Mouse (Mus musculus): ENCODE measurements around the gene Sowahb.

Gene Sowahb

DNA sequence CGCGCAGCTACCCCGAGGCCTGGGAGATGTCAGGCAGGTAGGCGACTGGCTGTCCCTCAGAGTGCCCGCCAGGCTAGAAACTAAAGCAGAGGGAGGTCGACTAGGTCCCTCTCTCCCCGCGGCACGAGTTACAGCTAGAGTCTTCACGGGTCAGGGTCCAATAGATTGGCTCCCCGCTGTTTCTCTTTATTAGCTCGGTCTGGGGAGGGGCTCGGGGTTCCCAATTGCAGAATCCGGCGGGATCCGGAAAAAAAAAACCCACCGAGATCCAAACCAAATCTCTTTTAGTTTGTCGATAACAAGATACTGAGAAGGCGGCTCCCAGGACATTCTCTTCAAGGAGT lies 521 bp upstream of the Sowahb start:
- in situ Hi-C loops (cut with MboI; ENCODE audit: low pct_unique_long_range_greater_than_20kb in 1 of 2, low sequenced_read_pairs in 2 of 2, unreplicated experiment in 1 of 2): no loop called here

DNA sequence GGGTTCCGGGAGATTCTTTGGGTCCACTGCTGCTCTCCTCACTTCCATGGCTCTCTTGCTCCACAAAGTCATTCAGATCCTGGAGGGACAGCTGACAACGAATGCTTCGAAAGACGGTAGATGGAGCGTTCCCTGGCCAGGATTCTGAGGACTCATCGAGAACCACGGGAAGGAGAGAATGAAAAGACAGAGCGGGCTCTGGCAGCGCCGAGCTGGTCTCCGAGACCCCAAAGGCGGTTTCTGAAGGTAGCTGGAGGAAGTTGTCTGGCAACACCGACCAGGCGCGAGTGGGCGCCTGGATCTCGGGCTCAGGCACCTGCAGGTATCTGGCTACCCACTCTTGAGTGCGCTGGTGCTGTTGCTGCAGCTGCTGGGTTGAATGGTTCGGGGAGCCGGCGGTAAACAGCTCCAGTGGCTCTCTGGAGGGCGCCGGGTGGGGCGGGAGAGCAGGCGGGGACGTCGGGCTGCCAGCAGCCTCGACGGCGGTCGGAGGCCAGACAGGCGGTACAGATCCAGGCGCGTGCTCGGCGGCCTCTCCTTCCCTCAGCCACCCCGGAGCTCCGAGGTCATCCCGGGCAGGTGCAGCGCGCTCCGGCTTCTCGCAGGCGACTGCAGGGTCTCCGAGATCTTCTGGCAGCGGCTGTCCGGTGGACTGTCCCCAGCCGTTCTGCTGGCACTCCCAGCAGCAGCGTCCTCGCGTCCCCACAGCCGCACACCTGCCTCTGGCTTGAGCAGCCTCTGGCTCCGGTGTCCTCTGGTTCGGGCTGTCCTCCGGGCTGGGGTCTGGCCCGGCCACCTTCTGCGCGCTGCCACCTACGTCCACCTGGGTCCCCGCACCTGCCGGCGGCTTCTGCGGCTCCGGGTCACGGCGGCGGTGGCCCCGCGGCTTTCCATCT lies 886 bp downstream of the Sowahb start:
- in situ Hi-C loops (cut with MboI; ENCODE audit: low pct_unique_long_range_greater_than_20kb in 1 of 2, low sequenced_read_pairs in 2 of 2, unreplicated experiment in 1 of 2): no loop called here

DNA sequence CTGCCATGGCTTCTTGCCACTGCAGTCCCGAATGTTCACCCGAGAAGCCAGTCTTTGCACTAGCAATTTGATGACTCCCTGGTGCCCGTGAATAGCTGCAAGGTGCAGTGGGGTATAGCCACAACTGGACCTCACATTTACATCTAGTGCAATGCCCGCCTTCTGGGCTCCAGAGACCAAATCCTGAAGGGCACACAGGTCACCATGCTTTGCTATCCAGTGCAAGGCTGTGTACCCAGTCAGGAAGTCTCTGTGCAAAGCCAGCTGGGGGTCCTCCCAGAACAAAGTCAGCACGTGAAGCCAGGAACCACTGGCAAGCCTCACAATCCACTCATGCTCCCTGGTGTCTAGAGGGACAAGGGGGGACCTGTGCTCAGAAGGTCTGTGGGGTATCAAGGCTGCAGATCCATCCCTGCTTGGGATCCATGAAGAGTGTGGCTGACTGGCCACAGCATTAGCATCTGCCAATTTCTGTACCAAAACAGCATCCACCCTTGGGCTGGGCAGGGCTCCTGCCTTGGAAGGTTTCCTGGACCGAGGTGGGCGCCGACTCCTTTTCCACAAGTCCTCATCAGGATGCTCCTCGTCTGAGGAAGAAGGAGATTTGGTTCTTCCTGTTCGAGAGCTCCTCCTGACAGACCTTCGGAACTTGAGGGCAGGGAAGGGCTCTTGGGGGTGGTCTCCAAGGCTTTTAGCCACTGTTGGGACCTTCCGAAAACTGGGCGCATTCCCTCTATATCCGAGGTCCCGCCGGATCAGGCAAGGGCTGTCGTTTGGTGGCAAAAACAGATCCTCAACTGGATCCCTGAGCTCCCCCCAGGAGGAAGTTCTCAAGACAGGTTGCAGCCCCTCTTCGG lies 1.8 kb downstream of the Sowahb start:
- in situ Hi-C loops (cut with MboI; ENCODE audit: low pct_unique_long_range_greater_than_20kb in 1 of 2, low sequenced_read_pairs in 2 of 2, unreplicated experiment in 1 of 2): no loop called here

DNA sequence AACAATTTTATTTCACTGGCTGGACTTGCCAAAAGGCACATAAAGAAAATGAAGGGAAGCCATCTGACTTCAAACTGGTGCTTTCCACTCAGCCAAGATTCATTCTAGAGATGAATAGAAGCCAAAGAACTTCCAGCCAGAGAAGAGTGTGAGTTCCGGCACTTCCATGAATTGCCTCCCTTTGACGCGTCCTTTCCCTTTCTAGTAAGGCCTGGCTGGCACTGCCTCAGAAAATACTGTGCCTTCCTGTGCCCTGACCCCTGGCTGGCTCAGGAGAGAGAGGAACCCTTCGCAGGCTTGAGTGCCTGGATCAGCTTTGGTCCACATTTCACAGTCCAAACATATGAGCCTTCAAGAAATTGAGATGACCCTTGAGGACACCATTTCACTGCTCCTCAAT lies 2.8 kb downstream of the Sowahb start:
- in situ Hi-C loops (cut with MboI; ENCODE audit: low pct_unique_long_range_greater_than_20kb in 1 of 2, low sequenced_read_pairs in 2 of 2, unreplicated experiment in 1 of 2): no loop called here

DNA sequence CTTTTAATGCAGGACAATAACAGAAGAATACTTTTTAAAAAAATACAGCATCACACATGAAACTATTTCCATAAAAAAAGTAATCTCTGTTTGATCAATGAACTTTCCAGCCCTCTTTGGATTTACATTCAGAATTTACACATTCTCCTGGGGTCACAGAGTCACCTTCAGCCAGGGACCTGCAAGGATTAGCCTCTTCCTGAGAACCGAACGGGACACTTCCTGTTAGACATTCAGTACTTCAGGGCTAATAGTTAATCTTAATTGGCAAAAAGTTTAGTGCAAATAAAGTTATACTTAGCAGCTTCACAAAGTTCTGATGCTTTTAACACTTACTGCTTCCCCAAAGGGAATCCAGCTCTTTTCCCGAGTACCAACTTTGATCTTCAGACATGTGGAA lies 3.5 kb downstream of the Sowahb start:
- in situ Hi-C loops (cut with MboI; ENCODE audit: low pct_unique_long_range_greater_than_20kb in 1 of 2, low sequenced_read_pairs in 2 of 2, unreplicated experiment in 1 of 2): no loop called here

DNA sequence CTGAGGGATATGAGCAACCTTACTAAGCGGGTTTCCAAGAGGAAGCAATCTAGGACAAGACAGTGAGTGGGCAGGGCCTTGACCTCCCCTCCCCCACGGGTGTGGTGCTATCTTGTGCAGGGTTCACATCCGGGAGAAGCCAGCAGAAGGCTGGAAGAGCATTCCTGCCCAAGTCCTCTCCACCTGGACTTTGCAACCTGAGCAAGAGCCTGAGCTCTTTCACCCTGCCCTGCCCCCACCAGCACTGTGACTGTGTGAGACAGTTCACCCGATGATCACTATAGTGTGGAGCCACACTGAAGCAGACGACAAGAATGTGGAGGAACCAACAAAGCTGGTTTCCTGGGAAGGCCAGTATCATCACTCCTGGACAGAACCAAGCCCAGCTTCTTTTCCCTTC lies 4.7 kb downstream of the Sowahb start:
- in situ Hi-C loops (cut with MboI; ENCODE audit: low pct_unique_long_range_greater_than_20kb in 1 of 2, low sequenced_read_pairs in 2 of 2, unreplicated experiment in 1 of 2): no loop called here

DNA sequence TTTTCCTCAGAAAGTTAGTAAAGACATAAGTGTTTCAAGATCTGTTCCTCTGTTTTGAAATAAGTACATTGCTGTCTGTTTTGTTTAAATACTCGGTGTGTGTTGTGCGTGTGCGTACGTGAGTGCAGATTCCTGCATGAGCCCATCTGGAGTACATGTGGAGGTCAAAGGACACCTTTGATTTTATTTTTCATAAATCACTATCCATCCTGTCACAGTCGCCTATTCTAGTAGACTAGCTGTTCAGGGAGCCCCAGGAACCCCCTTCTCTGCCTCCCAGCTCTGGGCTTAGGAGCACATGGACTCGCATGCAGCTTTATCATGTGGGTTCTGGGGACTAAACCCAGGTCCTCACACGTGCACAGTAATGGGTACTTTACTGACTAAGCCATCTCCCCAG lies 8.6 kb downstream of the Sowahb start:
- in situ Hi-C loops (cut with MboI; ENCODE audit: low pct_unique_long_range_greater_than_20kb in 1 of 2, low sequenced_read_pairs in 2 of 2, unreplicated experiment in 1 of 2): no loop called here

DNA sequence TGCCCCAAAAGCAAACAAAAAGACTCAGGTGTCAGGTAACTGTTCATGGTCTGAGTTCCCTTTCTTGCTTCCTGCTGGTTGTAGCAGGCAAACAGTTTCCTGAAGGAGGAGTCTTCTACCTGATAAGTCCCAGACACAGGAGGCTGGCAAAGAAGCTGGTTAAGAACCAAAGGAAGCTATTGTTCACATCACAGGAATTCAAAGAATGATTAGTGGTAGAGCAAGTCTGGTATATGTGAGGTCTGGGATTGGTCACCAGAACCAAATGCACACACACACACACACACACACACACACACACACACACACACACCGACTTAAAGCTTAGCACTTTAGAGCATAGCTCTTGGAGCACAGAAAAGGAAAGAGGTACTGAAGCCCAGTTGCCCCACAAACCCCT lies 9.5 kb downstream of the Sowahb start:
- in situ Hi-C loops (cut with MboI; ENCODE audit: low pct_unique_long_range_greater_than_20kb in 1 of 2, low sequenced_read_pairs in 2 of 2, unreplicated experiment in 1 of 2): no loop called here

DNA sequence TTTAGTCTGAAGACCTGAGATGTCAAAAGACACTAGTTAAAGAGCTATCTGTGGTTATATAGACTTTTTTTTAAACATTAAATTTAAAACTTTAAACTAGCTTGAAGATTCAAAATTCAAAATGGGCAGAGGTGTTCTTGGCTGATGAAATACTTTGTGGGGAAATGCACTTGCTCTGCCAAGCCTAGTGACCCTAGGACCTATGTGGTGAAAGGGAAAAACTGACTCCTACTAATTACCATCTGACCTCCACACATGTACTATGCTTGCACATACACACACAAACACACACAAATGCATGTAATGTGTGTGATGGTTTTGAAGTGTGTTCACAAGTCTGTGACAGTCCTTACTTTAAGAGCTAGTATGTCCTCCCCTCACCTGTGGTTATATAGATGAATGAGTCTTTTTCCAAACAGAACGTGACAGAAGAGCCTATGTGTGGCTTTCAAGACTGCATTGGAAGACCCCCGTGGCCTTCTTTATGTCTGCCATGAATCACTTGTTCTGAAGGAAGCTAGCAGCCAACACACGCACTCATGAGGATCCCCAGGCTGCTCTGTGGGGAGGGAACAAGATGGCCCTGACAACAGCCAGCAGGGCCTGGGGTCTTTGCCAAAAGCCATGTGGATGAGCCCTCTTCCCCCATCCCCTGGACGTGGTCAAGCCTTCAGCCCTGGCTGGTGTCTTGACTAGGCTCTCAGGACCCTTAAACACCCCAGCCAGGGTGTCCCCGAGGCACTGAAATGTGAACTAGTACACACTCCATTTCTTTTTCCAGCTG lies 11.5 kb downstream of the Sowahb start:
- in situ Hi-C loops (cut with MboI; ENCODE audit: low pct_unique_long_range_greater_than_20kb in 1 of 2, low sequenced_read_pairs in 2 of 2, unreplicated experiment in 1 of 2): no loop called here

DNA sequence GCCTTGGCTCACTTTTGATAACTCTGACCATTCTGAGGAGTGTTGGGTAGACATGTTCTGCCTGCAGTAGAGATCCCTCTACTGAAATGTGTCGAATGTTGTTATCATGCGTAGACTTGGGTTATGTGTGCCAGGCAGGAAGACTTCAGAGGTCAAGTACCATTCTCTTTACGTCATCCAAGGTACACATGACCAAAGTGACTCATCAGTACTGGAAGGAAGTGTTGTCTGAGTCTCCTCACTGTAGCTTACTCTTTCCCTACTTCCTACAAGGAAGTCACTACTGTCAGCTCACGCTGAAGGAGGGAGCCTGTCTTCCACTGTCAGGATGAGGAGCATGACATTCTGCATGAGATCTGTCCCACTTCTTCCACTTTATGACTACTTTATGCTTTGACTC lies 12.2 kb downstream of the Sowahb start:
- in situ Hi-C loops (cut with MboI; ENCODE audit: low pct_unique_long_range_greater_than_20kb in 1 of 2, low sequenced_read_pairs in 2 of 2, unreplicated experiment in 1 of 2): no loop called here

DNA sequence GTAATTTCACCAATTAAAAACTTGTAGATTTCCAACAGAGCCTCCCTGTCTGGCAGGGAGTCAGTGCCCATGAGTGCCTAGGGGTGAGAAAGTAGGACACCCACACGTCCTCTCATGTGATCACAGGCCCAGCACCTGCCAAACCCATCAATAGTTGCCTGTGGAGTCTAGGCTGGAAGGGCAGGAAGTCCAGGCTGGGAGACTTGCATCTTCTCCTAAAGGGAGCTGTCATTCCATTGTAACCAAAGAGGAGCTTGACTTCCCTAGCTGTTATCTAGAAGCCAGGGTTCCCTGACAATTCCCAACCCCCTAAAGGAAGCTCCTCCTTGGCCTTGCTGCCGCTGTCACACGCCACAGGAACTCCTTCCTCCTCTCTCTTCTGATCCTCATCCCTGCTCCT lies 14.0 kb downstream of the Sowahb start:
- in situ Hi-C loops (cut with MboI; ENCODE audit: low pct_unique_long_range_greater_than_20kb in 1 of 2, low sequenced_read_pairs in 2 of 2, unreplicated experiment in 1 of 2): no loop called here

DNA sequence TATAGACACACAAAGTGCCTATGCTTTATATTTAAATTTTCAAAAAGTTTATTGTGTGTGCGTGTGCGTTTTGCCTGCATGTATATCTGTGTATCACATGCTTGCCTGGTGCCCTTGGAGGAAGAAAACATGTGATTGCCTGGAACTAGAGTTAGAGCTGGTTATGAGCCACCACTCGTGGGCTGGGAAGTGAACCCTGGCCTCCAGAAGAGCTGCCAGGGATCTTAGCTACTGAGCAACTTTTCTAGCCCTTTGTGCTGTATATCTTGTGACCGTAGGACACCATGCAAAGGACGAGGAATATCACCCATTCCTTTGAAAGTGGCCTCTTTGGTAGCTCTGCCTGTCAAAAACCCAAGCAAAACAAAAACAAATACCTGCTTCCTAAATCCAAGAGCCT lies 14.4 kb downstream of the Sowahb start:
- in situ Hi-C loops (cut with MboI; ENCODE audit: low pct_unique_long_range_greater_than_20kb in 1 of 2, low sequenced_read_pairs in 2 of 2, unreplicated experiment in 1 of 2): no loop called here

DNA sequence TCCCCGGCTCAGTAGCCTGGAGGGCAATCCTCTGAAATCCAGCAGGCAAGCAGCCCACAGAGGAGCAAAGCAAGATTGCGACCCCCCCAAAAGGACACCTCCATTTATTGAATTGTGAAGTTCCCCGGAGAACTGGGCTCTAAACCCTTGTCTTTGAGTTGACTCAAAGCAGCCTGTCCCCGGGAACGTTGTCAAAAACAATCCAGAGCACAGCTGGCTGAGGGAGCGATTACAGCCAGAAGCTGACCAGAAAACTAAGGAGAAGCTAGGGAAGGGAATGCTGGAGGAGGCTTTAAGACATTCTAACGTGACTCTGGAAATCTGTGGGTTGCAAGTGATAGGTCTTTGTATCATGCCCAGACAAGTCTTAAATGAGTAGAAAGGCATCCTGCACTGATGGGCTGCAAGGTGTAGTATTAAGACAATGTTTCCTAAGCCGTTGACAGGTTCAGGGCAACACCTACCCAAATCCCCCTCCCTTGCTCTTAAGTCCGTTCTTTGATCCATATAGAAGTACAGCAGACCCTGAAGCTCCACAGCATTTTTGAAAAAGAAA lies 17.6 kb downstream of the Sowahb start:
- in situ Hi-C loops (cut with MboI; ENCODE audit: low pct_unique_long_range_greater_than_20kb in 1 of 2, low sequenced_read_pairs in 2 of 2, unreplicated experiment in 1 of 2): no loop called here

DNA sequence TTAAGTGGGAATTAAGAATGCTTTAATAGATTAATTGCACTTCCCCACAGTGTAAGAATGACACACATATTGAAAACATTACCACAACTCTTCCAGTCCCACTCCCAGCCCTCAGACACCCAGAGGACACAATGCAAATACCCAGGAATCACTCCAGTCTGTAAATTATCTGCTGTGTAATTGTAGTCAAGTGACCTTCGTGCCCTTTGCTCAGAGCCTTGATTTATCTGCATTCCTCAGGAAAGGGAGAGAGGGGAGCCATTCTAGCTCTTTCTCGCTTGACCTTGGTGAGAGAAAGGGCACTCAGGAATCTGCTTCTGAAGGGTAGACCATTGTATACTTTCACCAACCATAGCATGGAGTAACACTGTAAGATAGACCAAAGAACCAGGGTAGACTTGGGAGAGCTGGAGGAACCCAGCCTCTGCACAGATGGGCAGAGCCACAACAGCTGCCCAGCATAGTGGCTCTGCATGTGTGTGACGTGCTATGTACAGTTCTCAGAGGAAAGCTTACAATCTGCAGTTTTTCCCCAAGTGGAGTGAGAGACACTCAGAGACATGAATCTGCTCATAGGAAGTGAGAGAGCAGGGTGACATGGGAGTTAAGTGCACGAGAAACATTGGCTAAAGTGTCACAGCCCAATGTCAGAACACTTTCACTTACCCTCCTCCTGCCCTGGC lies 18.2 kb downstream of the Sowahb start:
- in situ Hi-C loops (cut with MboI; ENCODE audit: low pct_unique_long_range_greater_than_20kb in 1 of 2, low sequenced_read_pairs in 2 of 2, unreplicated experiment in 1 of 2): no loop called here

DNA sequence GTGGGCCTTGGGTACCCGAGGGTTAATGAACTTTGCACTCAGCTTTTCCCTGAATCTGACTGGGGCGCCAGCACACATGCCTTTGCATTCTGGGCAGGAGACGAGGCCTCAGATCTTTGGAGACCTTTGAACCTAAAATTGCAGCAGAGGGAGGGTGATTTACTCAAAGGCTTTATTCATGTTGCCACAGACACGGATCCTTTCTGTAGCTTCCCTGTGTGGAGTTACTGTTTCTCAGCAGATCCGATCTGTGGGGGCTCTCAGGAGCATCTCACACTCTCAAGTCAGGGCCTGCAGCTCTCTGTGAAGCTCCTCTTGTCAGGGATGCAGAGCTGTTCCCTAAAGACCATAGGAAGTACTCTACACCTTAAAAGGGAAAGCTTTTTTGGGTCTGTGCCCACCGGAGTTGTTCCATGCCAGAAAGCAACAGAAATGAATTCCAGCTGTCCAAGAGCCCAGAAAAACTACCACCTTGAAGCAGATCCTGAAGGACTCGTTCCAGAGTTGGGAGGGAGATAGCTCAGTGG lies 20.0 kb downstream of the Sowahb start:
- in situ Hi-C loops (cut with MboI; ENCODE audit: low pct_unique_long_range_greater_than_20kb in 1 of 2, low sequenced_read_pairs in 2 of 2, unreplicated experiment in 1 of 2): no loop called here

DNA sequence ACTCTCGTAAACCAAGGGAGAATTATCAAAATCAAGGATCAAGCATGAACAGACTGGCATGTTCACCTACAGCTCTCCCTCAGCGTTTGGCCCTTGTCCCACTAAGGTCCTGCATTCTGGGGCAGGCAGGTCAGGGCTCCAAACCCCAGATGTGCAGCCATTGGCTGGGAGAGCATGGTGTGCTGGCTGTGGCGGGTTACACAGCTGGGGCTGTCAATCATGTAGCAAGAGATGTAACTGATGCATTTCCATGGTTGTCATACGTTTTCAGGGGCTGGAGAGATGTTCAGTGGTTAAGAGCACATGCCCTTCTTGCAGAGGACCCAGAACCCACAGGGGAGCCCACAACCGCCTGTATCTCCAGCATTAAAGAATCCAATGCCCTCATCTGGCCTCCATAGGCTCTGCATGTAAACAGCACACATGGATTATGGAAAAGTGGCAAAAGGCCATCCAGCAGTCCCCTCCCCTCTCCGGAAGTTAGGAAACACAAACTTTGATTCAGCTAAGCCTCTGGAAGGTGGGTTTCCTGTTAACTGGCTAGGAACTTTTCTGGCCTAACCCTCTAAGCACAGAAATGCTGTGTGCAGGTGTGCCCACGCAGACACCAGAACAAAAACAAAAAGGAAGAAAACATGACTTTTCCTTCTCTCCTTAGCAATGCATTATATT lies 22.6 kb downstream of the Sowahb start:
- in situ Hi-C loops (cut with MboI; ENCODE audit: low pct_unique_long_range_greater_than_20kb in 1 of 2, low sequenced_read_pairs in 2 of 2, unreplicated experiment in 1 of 2): no loop called here

DNA sequence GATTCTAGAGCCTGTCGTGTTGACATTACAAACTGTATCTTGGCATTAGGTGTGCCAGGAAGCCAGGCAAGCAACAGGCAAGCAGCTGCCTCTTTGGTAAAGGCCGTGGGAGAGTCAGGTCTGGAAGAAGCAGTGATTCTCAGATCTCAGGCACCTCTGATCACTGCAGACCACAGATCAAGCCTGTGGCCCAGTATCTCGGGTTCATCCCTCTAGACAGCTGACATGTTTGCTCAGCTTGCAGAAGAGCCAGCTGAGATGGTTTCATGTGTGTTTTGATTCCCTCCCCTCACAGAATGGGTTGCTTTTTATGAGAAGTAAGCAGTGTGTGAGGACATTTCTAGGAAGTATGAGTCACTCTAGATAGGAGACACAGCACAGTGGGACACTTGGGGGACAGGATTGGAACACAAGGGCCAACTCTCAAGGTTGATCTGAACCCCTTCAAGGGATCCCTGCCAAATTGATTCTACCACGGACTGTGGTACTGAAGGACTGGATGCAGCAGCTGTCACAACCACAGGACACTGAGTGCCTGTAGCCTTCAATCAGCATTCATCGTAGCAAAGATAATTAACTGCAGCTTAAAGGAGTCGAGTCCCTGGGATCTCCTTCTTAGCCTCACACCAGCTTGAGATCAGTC lies 24.7 kb downstream of the Sowahb start:
- in situ Hi-C loops (cut with MboI; ENCODE audit: low pct_unique_long_range_greater_than_20kb in 1 of 2, low sequenced_read_pairs in 2 of 2, unreplicated experiment in 1 of 2): no loop called here

Data from mouse embryonic stem cell (cell line).